Mouse (Mus musculus) intestine, embryonic 15.5 days (tissue): ENCODE results near the gene Aplnr. TPM values are rescaled to one million over a fixed set of nuclear protein-coding genes. Genes with fewer than 3 reads are reported as not detected.

Source experiments
- ATAC-seq: fragments of 200-750 bp; cut with Nextera tagmentation; 2 replicates; pipeline ENCODE4 v1.8.0; 2017; ENCODE audit warnings: moderate TSS enrichment, moderate library complexity
- H3K27ac ChIP-seq: fragments of 300-500 bp; sonication (generic); 2 replicates; pipeline ENCODE4 v1.5.1; 2015; ENCODE audit warnings: mild to moderate bottlenecking, inconsistent platforms
- H3K27me3 ChIP-seq: fragments of 300-500 bp; sonication (generic); replicated peaks from 2 replicates; pipeline ENCODE4 v1.6.1; 2015; ENCODE audit warnings: inconsistent platforms
- H3K36me3 ChIP-seq: fragments of 300-500 bp; sonication (generic); 2 replicates; pipeline ENCODE4 v1.6.1; 2015; ENCODE audit warnings: inconsistent platforms
- H3K4me1 ChIP-seq: fragments of 300-500 bp; sonication (generic); replicated peaks from 2 replicates; pipeline ENCODE4 v1.6.1; 2015; ENCODE audit warnings: inconsistent platforms
- H3K4me2 ChIP-seq: fragments of 300-500 bp; sonication (generic); replicated peaks from 2 replicates; pipeline ENCODE4 v1.6.1; 2015; ENCODE audit warnings: mild to moderate bottlenecking, inconsistent platforms
- H3K4me3 ChIP-seq: fragments of 300-500 bp; sonication (generic); replicated peaks from 2 replicates; pipeline ENCODE4 v1.5.1; 2015; ENCODE audit warnings: inconsistent platforms
- H3K9ac ChIP-seq: fragments of 300-500 bp; sonication (generic); 2 replicates; pipeline ENCODE4 v1.6.1; 2015; ENCODE audit warnings: inconsistent platforms
- H3K9me3 ChIP-seq: fragments of 300-500 bp; sonication (generic); 2 replicates; pipeline ENCODE4 v1.6.1; 2016; ENCODE audit warnings: inconsistent platforms
- WGBS: fragments of 180-500 bp; shearing (Covaris S2); methylation state at CpG from one replicate; pipeline ENCODE4 v1.1.7; 2015; 5-methylcytosine and 5-hydroxymethylcytosine counted together
- polyA plus RNA-seq: library from polyadenylated mRNA; unstranded; fragments of >200 nt; fragmentation: Nextera tagmentation; extraction: Ambion mirVana; gene quantifications from 2 replicates; pipeline ENCODE4 v1.2.1, GENCODE M21; 2015

Gene Aplnr
- polyA plus RNA-seq, 1 experiment from 2014 or later = 59.6 TPM

DNA sequence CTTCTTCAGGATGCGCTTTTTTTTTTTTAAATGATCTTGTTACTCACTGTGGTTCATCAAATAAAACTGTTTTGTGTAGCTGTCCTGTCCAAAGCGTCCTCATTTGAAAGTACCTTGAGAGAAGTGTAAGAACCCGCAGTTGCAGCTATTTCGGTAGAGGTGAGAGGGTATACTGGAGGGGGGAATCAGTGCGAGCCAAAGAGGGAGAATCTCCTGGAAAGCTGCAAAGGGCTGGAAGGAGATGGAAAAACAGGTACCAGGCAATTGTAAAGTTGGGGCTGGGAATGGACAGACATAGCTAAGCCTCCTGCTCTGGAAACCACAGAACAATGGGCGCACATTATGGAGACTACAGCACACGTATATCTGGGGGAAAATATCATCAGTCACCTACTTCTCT is 3.8 kb downstream of the Aplnr start:
- H3K9me3 ChIP-seq = no peaks in the 10 kb centered on the region
- peak overlapping the region; percentile 10; the same call in 1 of the 2 replicates for H3K4me3 ChIP-seq
- H3K4me2 ChIP-seq = no peak overlapping the region
- H3K4me1 ChIP-seq = no peaks in the 10 kb centered on the region; the same call in 1 of the 2 replicates
- no peak for ATAC-seq
- WGBS = 72% methylated on average over 7 of the region's 7 CpGs
- H3K27ac ChIP-seq = no peak overlapping the region
- no peaks in the 10 kb centered on the region for H3K27me3 ChIP-seq
- no peaks in the 10 kb centered on the region for H3K36me3 ChIP-seq
- H3K9ac ChIP-seq = no peak overlapping the region

DNA sequence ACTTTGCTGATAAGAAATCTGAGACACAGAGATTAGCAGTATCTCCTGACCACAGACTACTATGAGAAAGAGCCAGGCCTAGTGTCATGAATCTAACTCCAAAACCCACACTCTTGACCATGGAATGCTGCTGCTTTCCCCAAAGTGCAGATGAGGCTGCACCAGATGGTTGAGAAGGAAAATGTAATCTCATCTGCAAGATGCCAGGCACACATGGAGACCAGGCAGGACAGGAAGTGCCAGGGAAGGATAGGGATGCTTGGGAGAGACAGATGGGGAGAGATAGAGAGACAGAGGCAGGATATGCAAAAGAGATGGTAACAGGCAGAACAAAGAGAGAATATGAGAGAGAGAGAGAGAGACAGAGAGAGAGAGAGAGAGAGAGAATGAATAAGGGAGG is 4.8 kb downstream of the Aplnr start:
- Histone ChIP-seq H3K4me2 (no peak overlapping the region), H3K4me1 (no peaks in the 10 kb centered on the region; the same call in 1 of the 2 replicates), H3K9me3 (no peaks in the 10 kb centered on the region), H3K4me3 (no peak overlapping the region), H3K27me3 (no peaks in the 10 kb centered on the region), H3K27ac (no peak overlapping the region), H3K9ac (no peak overlapping the region), H3K36me3 (no peaks in the 10 kb centered on the region)
- ATAC-seq = no peak

DNA sequence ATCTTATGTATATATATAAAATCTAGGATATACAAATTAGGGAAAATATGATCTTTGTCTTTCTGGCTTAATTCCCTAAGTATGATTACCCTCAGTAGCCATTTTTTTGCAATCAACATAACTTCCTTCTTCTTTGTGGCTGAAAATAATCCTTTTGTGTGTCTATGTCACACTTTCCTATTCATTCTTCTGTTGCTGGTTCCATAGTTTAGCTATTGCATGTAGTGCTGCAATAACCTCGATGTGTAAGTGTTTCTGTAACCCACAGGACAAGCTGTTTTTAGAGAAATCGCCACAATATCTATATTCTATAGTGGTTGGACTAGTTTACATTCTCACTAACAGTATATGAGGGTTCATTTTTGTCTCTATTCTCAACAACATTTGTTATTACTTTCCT is 8.9 kb downstream of the Aplnr start:
- no peaks in the 10 kb centered on the region for H3K36me3 ChIP-seq
- H3K27me3 ChIP-seq = no peaks in the 10 kb centered on the region
- no peaks in the 10 kb centered on the region for H3K4me1 ChIP-seq
- H3K27ac ChIP-seq = no peak overlapping the region
- H3K9ac ChIP-seq = no peak overlapping the region
- no peak overlapping the region for H3K4me2 ChIP-seq
- ATAC-seq = no peak
- H3K9me3 ChIP-seq = no peaks in the 10 kb centered on the region
- H3K4me3 ChIP-seq = no peak overlapping the region
- 85% methylated on average over 2 of the region's 2 CpGs for WGBS

DNA sequence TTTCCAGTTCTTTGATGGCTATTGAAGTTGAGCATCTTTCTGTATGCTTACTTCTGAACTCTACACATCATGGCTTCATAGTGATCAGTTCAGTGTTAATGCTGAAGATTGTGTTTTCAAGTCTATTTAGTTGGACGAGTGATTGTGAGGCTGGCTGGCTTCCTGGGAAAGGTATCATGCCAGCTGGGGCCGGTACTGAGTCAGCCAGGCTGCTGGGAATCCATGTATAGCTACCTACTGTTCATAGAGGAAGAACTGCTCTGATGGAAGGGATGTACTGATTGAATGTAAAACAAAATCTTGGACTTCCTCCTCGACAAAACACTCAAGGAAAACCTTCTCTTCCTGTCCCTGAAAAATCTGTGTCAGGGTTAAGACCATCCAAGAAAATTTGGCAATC is 9.3 kb downstream of the Aplnr start:
- H3K9ac ChIP-seq = no peak overlapping the region
- WGBS = 65% methylated on average over 3 of the region's 3 CpGs
- H3K36me3 ChIP-seq = no peaks in the 10 kb centered on the region
- H3K27ac ChIP-seq = no peak overlapping the region
- H3K9me3 ChIP-seq = no peaks in the 10 kb centered on the region
- ATAC-seq = no peak
- no peak overlapping the region for H3K4me3 ChIP-seq
- H3K27me3 ChIP-seq = no peaks in the 10 kb centered on the region
- no peak overlapping the region for H3K4me2 ChIP-seq
- no peaks in the 10 kb centered on the region for H3K4me1 ChIP-seq

DNA sequence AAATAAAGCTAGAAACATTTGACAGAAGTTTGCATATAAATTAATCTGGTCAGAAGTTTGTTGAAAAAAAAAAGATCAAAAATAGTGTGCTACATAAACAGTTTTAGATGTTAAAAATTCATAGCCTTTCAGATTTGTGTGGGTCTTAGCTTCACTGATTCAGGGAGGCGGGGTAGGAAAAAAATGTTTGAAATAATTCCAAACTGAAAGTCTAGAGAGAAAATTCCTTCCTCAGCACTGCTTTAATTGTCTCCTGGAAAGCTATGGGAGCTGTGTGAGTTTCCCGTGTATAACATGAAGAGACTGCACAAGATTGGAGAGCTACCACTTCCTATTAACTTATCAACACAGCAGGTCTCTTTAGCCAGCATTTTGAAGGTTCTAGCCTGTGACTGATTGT is 11.5 kb downstream of the Aplnr start:
- H3K27ac ChIP-seq = no peak overlapping the region
- H3K36me3 ChIP-seq = no peaks in the 10 kb centered on the region
- no peaks in the 10 kb centered on the region for H3K9me3 ChIP-seq
- no peaks in the 10 kb centered on the region for H3K27me3 ChIP-seq
- no peak overlapping the region for H3K4me2 ChIP-seq
- H3K4me3 ChIP-seq = no peak overlapping the region
- WGBS = 67% methylated on average over 2 of the region's 2 CpGs
- no peak for ATAC-seq
- no peak overlapping the region for H3K9ac ChIP-seq
- no peaks in the 10 kb centered on the region for H3K4me1 ChIP-seq

DNA sequence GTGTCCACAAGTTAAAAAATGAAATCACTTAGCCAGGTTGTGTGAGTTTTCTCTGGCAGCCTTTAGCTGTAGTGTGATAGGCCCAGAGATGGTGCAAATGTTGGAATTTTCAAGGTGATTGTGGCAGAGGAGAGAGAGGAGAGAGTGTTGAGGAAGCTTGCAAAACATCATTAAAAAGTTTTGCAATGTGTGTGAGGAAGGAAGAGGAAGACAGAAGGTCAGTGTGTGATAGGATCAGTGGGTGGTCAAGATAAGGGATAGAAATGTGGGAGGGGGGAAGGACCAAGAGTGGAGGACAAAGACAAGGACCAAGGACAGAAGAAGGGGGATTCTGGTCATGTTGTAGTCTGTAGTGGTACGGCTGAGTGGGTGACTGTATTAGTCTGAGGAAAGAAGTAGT is 14.3 kb downstream of the Aplnr start:
- 93% methylated on average over 1 of the region's 1 CpGs for WGBS
- Histone ChIP-seq H3K4me1 (no peaks in the 10 kb centered on the region), H3K9ac (no peak overlapping the region), H3K36me3 (no peaks in the 10 kb centered on the region), H3K27me3 (no peaks in the 10 kb centered on the region), H3K9me3 (no peaks in the 10 kb centered on the region), H3K27ac (no peak overlapping the region), H3K4me2 (no peak overlapping the region), H3K4me3 (no peak overlapping the region)
- no peak for ATAC-seq

DNA sequence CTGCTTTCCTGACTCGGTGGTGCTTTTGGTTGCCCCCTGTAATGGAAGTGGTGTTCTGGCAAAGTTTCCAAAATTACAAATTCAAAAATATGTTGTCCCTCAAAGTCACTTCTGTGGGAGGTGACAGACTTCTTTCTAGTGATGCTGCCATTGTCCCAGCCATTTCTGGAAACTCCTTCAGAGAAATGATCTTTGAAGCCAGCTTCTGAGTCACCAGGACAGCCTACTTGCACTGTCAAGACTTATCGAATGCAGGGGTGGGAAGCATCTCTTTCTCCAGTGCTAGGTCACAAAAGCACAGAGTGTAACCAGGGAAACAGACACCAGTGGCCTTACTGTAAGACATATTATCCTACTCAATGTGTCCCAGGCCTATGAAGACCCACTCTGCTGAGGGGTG is 15.2 kb downstream of the Aplnr start:
- Histone ChIP-seq H3K9me3 (no peaks in the 10 kb centered on the region), H3K4me2 (no peak overlapping the region), H3K9ac (no peak overlapping the region), H3K4me3 (no peak overlapping the region), H3K27ac (no peak overlapping the region), H3K4me1 (no peaks in the 10 kb centered on the region), H3K27me3 (no peaks in the 10 kb centered on the region), H3K36me3 (no peaks in the 10 kb centered on the region)
- ATAC-seq = no peak
- 87% methylated on average over 2 of the region's 2 CpGs for WGBS

DNA sequence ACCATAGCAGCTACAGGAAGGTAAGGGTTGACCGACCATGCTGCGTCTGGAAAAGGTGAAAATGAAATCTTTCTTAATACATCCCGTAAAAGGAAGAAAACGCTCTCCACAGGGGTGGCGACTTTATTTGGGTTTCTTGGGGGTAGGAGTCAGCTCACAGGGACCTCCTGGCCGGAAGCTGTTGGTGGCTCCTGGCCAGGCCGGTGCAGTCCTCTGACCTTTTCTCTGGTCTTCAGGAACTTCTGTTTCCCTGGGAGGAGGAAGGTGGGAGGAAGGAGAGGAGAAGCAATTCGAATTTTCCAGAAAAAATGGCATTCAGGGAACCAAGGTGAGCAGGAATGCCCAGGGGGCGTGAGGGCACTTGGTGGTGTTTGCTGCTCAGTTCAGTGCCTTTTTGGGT is 19.3 kb downstream of the Aplnr start:
- no peak overlapping the region for H3K4me2 ChIP-seq
- H3K27me3 ChIP-seq = no peaks in the 10 kb centered on the region
- H3K4me1 ChIP-seq = no peaks in the 10 kb centered on the region
- H3K9ac ChIP-seq = no peak overlapping the region
- H3K9me3 ChIP-seq = no peaks in the 10 kb centered on the region
- no peak overlapping the region for H3K4me3 ChIP-seq
- no peaks in the 10 kb centered on the region for H3K36me3 ChIP-seq
- H3K27ac ChIP-seq = no peak overlapping the region
- 83% methylated on average over 9 of the region's 9 CpGs for WGBS
- no peak for ATAC-seq

DNA sequence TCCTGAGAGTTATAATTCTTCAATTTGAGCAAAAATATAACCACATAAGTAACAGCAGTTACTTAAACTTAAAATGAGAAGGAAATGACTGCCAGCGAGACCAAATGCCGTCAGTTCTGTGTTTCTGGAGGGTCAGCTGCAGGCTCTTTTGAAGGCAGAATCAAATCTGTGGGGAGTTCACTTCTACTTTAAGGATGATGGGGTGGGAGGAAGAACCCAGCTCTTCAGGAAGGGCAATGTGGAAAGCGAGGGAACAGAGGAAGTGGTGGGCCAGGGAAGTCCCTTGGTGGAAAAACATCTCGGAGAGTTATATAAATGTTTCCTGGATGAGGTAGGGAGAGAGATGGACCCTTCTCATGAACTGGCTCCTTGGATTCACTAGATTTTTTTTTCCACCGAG is 20.1 kb downstream of the Aplnr start:
- Histone ChIP-seq H3K9ac (no peak overlapping the region), H3K4me3 (no peak overlapping the region), H3K4me2 (no peak overlapping the region), H3K36me3 (no peaks in the 10 kb centered on the region), H3K9me3 (no peaks in the 10 kb centered on the region), H3K4me1 (no peaks in the 10 kb centered on the region), H3K27ac (no peak overlapping the region), H3K27me3 (no peaks in the 10 kb centered on the region)
- 85% methylated on average over 5 of the region's 5 CpGs for WGBS
- no peak for ATAC-seq

DNA sequence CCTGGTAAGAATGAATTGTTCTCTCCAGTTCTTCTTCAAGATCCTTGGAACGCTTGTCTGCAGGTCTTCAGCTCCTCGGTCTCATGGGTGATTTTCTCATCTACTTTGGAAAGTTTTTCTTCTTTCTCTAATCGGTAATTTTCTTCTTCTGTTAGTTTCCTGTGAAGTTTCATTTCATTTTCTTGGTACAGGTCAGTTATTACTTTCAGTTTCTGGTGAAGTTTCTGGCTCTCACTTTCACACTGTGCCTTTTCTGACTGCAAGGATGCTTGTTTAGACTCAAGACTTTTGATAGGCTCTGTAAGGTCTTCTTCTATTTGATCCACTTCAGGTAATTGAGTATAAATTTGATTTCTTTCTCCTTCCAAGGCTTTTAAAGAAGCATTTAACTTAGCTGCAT is 21.4 kb downstream of the Aplnr start:
- H3K36me3 ChIP-seq = no peaks in the 10 kb centered on the region
- no peak overlapping the region for H3K4me3 ChIP-seq
- no peaks in the 10 kb centered on the region for H3K27me3 ChIP-seq
- no peak for ATAC-seq
- H3K4me2 ChIP-seq = no peak overlapping the region
- no peak overlapping the region for H3K9ac ChIP-seq
- H3K4me1 ChIP-seq = 0 out of 2 replicates have a peak, but pooled peaks cover 4% of the 10 kb centered on the region
- WGBS = 89% methylated on average over 3 of the region's 3 CpGs
- H3K9me3 ChIP-seq = no peaks in the 10 kb centered on the region
- H3K27ac ChIP-seq = no peak overlapping the region

DNA sequence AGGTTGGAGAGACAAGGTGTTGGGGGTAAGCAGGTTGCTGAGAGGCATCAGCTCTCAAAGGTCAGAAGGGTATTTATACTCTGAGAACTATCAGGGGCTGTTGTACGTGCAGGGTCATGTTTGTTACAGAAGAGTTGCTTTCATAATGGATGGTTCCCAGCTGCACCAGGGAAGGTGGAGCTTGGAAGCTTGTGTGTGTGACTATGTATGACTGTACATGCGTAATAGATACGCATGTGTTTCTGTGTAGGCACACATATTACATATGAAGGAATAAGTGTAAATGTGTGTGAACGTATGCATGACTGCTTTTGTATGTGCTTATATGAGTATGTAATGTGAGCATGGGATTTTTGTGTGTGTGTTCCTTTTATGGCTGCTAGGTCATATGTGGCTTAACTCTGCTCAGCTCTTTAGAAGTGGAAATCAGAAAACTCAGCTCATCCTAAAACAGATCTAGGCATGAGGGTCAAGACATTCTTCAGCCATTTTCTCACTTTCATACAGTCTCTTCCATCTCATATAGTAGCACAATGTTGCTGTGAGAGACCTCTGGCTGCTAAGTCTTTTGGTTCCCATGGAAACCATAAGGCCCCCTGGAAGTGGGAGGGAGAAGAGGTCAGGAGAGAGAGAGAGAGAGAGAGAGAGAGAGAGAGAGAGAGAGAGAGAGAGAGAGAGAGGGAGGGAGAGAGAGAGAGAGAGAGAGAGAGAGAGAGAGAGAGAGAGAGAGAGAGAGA is 25.0 kb downstream of the Aplnr start:
- Histone ChIP-seq H3K9me3 (no peaks in the 10 kb centered on the region), H3K9ac (no peak overlapping the region), H3K4me2 (no peak overlapping the region), H3K4me1 (0 out of 2 replicates have a peak, but pooled peaks cover 4% of the 10 kb centered on the region), H3K27me3 (no peaks in the 10 kb centered on the region), H3K36me3 (no peaks in the 10 kb centered on the region), H3K4me3 (no peak overlapping the region), H3K27ac (no peak overlapping the region)
- 59% methylated on average over 4 of the region's 4 CpGs for WGBS
- no peak for ATAC-seq

DNA sequence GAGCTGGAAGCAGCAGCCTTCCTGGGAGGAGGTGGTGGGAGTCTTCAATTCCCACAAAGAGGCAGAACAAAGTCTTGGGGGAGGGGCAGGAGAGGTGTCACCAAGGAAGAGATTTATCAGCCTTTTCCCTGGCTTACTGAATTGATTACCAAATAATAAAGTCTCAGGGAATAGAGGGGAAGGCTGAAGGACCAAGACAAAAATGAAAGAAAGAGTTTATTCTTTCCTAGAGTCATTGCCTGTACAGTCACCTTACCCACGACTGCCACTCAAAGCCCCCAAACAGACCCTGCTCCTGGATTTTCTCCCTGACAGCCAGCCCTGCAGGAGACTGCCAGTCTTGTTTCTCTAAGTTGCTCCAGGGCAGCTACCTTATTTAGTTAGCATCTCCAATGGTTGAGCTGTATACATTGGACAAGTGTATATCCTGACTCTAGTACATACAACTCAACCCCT is 25.6 kb downstream of the Aplnr start:
- no peaks in the 10 kb centered on the region for H3K9me3 ChIP-seq
- H3K27me3 ChIP-seq = no peaks in the 10 kb centered on the region
- H3K4me1 ChIP-seq = 0 out of 2 replicates have a peak, but pooled peaks cover 4% of the 10 kb centered on the region
- no peak overlapping the region for H3K4me2 ChIP-seq
- WGBS = 17% methylated on average over 1 of the region's 1 CpGs
- ATAC-seq = no peak
- no peak overlapping the region for H3K27ac ChIP-seq
- H3K9ac ChIP-seq = no peak overlapping the region
- H3K4me3 ChIP-seq = no peak overlapping the region
- no peaks in the 10 kb centered on the region for H3K36me3 ChIP-seq

DNA sequence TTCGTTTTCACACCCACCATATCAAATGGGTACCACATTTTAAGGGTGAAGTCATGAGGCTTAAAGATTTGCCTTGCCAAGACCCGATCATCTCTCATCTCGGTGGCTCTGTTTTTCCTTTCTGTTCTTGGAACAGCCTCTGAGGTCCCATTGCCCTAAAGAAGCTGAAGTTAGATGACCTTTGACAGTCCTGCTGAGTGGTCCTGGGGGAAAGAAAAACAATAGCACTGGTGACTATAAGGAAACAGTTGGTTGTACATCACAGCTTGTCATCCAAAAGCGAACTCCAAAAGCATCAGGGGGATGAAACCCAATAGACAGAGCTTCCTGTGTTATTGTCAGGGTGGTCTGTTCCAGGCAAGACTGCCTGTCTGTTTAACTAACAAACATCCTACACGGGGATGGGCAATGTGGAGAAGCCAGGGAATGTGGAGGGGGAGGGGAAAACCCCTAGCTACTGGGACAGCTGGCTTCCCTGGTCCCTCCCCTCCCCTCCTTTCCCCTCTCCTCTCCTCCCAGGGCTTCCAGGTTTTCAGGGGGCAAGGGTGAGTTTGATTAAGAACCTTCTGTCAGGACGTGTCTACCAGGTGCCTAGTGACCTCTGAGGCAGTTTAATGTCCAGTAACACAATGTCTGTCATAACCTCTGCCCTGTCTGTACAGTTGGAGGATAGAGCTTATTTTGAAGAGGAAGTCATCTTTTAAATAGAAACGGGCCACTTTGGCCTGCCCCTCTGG is 27.5 kb downstream of the Aplnr start:
- H3K9me3 ChIP-seq = no peaks in the 10 kb centered on the region
- H3K4me1 ChIP-seq = 0 out of 2 replicates have a peak, but pooled peaks cover 4% of the 10 kb centered on the region
- 30% methylated on average over 7 of the region's 7 CpGs for WGBS
- H3K4me3 ChIP-seq = no peak overlapping the region
- H3K27me3 ChIP-seq = no peaks in the 10 kb centered on the region
- peak overlapping the region; percentile 33; the same call in 1 of the 2 replicates for H3K27ac ChIP-seq
- H3K36me3 ChIP-seq = no peaks in the 10 kb centered on the region
- peak; percentile 67 for ATAC-seq
- H3K9ac ChIP-seq = no peak overlapping the region
- no peak overlapping the region for H3K4me2 ChIP-seq
